Mouse (Mus musculus) adrenal gland, postnatal 36 days (tissue): ENCODE results near the gene Trpv1. TPM values are rescaled to one million over a fixed set of nuclear protein-coding genes. Genes with fewer than 3 reads are reported as not detected.

Source experiments
- DNase-seq, 2 experiments: peaks; one replicate each; pipeline ENCODE4 v3.0.0; 2021; ENCODE audit warnings: mixed read lengths in 1 of 2
- total RNA-seq, 2 experiments: library from RNA; stranded (reverse); gene quantifications; 2 replicates each; pipeline ENCODE4 v1.2.3; 2021

The Trpv1 gene
- total RNA-seq, 2 experiments from 2014 or later = 0.13 to 0.36 TPM

GRCm38 (mm10) chr11:73235990-73236701, 2.1 kb downstream of the Trpv1 start:
- DNase-seq = peak; percentile 31 to 69

GRCm38 (mm10) chr11:73236731-73237130, 2.6 kb downstream of the Trpv1 start:
- DNase-seq = no peak

- DNase-seq = no peak
Observed at GRCm38 (mm10) chr11:73242199-73242598, 8.1 kb downstream of the Trpv1 start.

GRCm38 (mm10) chr11:73242777-73243176, 8.7 kb downstream of the Trpv1 start:
- no peak for DNase-seq

GRCm38 (mm10) chr11:73257362-73257945, 23.4 kb downstream of the Trpv1 start:
- no peak for DNase-seq

GRCm38 (mm10) chr11:73258664-73259063, 24.6 kb downstream of the Trpv1 start:
- DNase-seq = no peak

GRCm38 (mm10) chr11:73260457-73260856, 26.4 kb downstream of the Trpv1 start:
- no peak for DNase-seq

GRCm38 (mm10) chr11:73261385-73261784, 27.3 kb downstream of the Trpv1 start:
- no peak for DNase-seq

GRCm38 (mm10) chr11:73267267-73267666, 33.2 kb downstream of the Trpv1 start, which contains the start of gene Trpv3:
TSS of gene Trpv3 (plus strand) at chr11:73267388.
- DNase-seq = no peak

GRCm38 (mm10) chr11:73274821-73275220, 40.7 kb downstream of the Trpv1 start:
- no peak for DNase-seq

- peak in 1 of 2 experiments; percentile 8 for DNase-seq
Observed at GRCm38 (mm10) chr11:73280710-73281109, 46.6 kb downstream of the Trpv1 start.

- DNase-seq = peak; percentile 28 to 57
Observed at GRCm38 (mm10) chr11:73281528-73282027, 47.5 kb downstream of the Trpv1 start.

- no peak for DNase-seq
Observed at GRCm38 (mm10) chr11:73283369-73283768, 49.3 kb downstream of the Trpv1 start.

GRCm38 (mm10) chr11:73283926-73284325, 49.8 kb downstream of the Trpv1 start:
- DNase-seq = no peak

GRCm38 (mm10) chr11:73284351-73284750, 50.3 kb downstream of the Trpv1 start:
- no peak for DNase-seq

GRCm38 (mm10) chr11:73289621-73290020, 55.5 kb downstream of the Trpv1 start:
- DNase-seq = peak in 1 of 2 experiments; percentile 20

- no peak for DNase-seq
Observed at GRCm38 (mm10) chr11:73303123-73303522, 69.0 kb downstream of the Trpv1 start.

Other genes with a start within 250 kb of the Trpv1 start
- gene P2rx1, start 235.2 kb upstream of the Trpv1 start, total RNA-seq = under 1 TPM; 0.33 to 0.70 TPM
- 1 to 10 TPM; 2.6 to 5.1 TPM for gene Camkk1, start 215.3 kb upstream of the Trpv1 start, total RNA-seq
- 10 to 100 TPM; 11.0 to 12.0 TPM for gene Ncbp3, start 186.5 kb upstream of the Trpv1 start, total RNA-seq
- gene Itgae, start 143.7 kb upstream of the Trpv1 start, total RNA-seq = under 1 TPM; 0.50 to 0.59 TPM
- gene Haspin, start 96.0 kb upstream of the Trpv1 start, total RNA-seq = under 1 TPM; 0.93 to 0.95 TPM
- gene P2rx5, start 73.9 kb upstream of the Trpv1 start, total RNA-seq = 1 to 10 TPM; 5.1 to 6.5 TPM
- 10 to 100 TPM; 83.0 to 85.0 TPM for gene Emc6, start 57.3 kb upstream of the Trpv1 start, total RNA-seq
- 10 to 100 TPM; 74.5 to 79.4 TPM for gene Tax1bp3, start 57.2 kb upstream of the Trpv1 start, total RNA-seq
- gene Ctns, start 35.2 kb upstream of the Trpv1 start, total RNA-seq = 10 to 100 TPM; 14.3 to 16.8 TPM
- gene Shpk, start 34.8 kb upstream of the Trpv1 start, total RNA-seq = 10 to 100 TPM in 1 of 2 experiments, 1 to 10 TPM in 1; 8.8 to 13.2 TPM
- gene Trpv3, start 33.1 kb downstream of the Trpv1 start, total RNA-seq = under 1 TPM; 0.07 to 0.20 TPM
- gene Aspa, start 95.3 kb downstream of the Trpv1 start, total RNA-seq = 10 to 100 TPM; 10.5 to 10.8 TPM
- not detected for gene Gm49340, start 95.4 kb downstream of the Trpv1 start, total RNA-seq
- 1 to 10 TPM; 1.0 to 1.1 TPM for gene Spata22, start 95.4 kb downstream of the Trpv1 start, total RNA-seq
- under 1 TPM in 1 of 2 experiments, not detected in 1; 0.26 TPM for gene Olfr20, start 116.5 kb downstream of the Trpv1 start, total RNA-seq
- gene Olfr376, start 137.0 kb downstream of the Trpv1 start, total RNA-seq = not detected
- gene Olfr1, start 165.3 kb downstream of the Trpv1 start, total RNA-seq = not detected
- gene Olfr378, start 194.2 kb downstream of the Trpv1 start, total RNA-seq = not detected
- not detected for gene Olfr380, start 223.2 kb downstream of the Trpv1 start, total RNA-seq